Mouse (Mus musculus): ENCODE measurements around the gene Tbc1d2b. TPM values are rescaled to one million over a fixed set of nuclear protein-coding genes. Genes with fewer than 3 reads are reported as not detected.

Gene Tbc1d2b
- polyA plus RNA-seq (2012; rRNA removed), result 9.9 and 14.8 TPM in 2 replicates

- no peak for DNase-seq (ENCODE audit: low read depth, low spot score)
- 2% methylated on average over 73 of the region's 74 CpGs for WGBS
Observed at GRCm38 (mm10) chr9:90270193-90270943, at the start of gene Tbc1d2b. TSS of gene Tbc1d2b (minus strand) at chr9:90270804.

- WGBS, result 50% methylated on average over 5 of the region's 5 CpGs
- DNase-seq (ENCODE audit: low read depth, low spot score), result no peak
Observed at GRCm38 (mm10) chr9:90316300-90316699, 45.7 kb upstream of the Tbc1d2b start.

GRCm38 (mm10) chr9:90315662-90316061 lies 45.1 kb upstream of the Tbc1d2b start:
- WGBS, result 68% methylated on average over 11 of the region's 11 CpGs
- DNase-seq (ENCODE audit: low read depth, low spot score), result no peak

- DNase-seq (ENCODE audit: low read depth, low spot score), result no peak
- 99% methylated on average over 2 of the region's 2 CpGs for WGBS
Observed at GRCm38 (mm10) chr9:90304254-90304653, 33.6 kb upstream of the Tbc1d2b start.

- DNase-seq (ENCODE audit: low read depth, low spot score), result no peak
- WGBS, result 14% methylated on average over 2 of the region's 2 CpGs
Observed at GRCm38 (mm10) chr9:90303101-90303835, 32.7 kb upstream of the Tbc1d2b start.

GRCm38 (mm10) chr9:90302670-90303069 lies 32.1 kb upstream of the Tbc1d2b start:
- 65% methylated on average over 4 of the region's 4 CpGs for WGBS
- DNase-seq (ENCODE audit: low read depth, low spot score), result no peak

- 77% methylated on average over 4 of the region's 4 CpGs for WGBS
- DNase-seq (ENCODE audit: low read depth, low spot score), result no peak
Observed at GRCm38 (mm10) chr9:90301081-90301688, 30.6 kb upstream of the Tbc1d2b start.

GRCm38 (mm10) chr9:90297637-90298036 lies 27.0 kb upstream of the Tbc1d2b start:
- 33% methylated on average over 1 of the region's 1 CpGs for WGBS
- DNase-seq (ENCODE audit: low read depth, low spot score), result no peak

GRCm38 (mm10) chr9:90293641-90294398 lies 23.2 kb upstream of the Tbc1d2b start:
- 36% methylated on average over 3 of the region's 3 CpGs for WGBS

GRCm38 (mm10) chr9:90278397-90278796 lies 7.8 kb upstream of the Tbc1d2b start:
- 50% methylated on average over 3 of the region's 3 CpGs for WGBS

More at GRCm38 (mm10) chr9:90293641-90294398, 23.2 kb upstream of the Tbc1d2b start:
- no peak for DNase-seq (ENCODE audit: low read depth, low spot score)

GRCm38 (mm10) chr9:90277884-90278283 lies 7.3 kb upstream of the Tbc1d2b start:
- WGBS, result 25% methylated on average over 2 of the region's 2 CpGs
- DNase-seq (ENCODE audit: low read depth, low spot score), result no peak

More at GRCm38 (mm10) chr9:90278397-90278796, 7.8 kb upstream of the Tbc1d2b start:
- no peak for DNase-seq (ENCODE audit: low read depth, low spot score)

GRCm38 (mm10) chr9:90276779-90277178 lies 6.2 kb upstream of the Tbc1d2b start:
- no peak for DNase-seq (ENCODE audit: low read depth, low spot score)
- 85% methylated on average over 1 of the region's 1 CpGs for WGBS

- WGBS, result 59% methylated on average over 5 of the region's 5 CpGs
- DNase-seq (ENCODE audit: low read depth, low spot score), result no peak
Observed at GRCm38 (mm10) chr9:90275906-90276305, 5.3 kb upstream of the Tbc1d2b start.

- 26% methylated on average over 2 of the region's 2 CpGs for WGBS
- no peak for DNase-seq (ENCODE audit: low read depth, low spot score)
Observed at GRCm38 (mm10) chr9:90275500-90275899, 4.9 kb upstream of the Tbc1d2b start.

- DNase-seq (ENCODE audit: low read depth, low spot score), result no peak
- WGBS, result 41% methylated on average over 3 of the region's 3 CpGs
Observed at GRCm38 (mm10) chr9:90274516-90274915, 3.9 kb upstream of the Tbc1d2b start.

GRCm38 (mm10) chr9:90272346-90272745 lies 1.7 kb upstream of the Tbc1d2b start:
- 92% methylated on average over 12 of the region's 12 CpGs for WGBS
- no peak for DNase-seq (ENCODE audit: low read depth, low spot score)

- DNase-seq (ENCODE audit: low read depth, low spot score), result no peak
- WGBS, result 36% methylated on average over 5 of the region's 5 CpGs
Observed at GRCm38 (mm10) chr9:90271541-90272090, 1.0 kb upstream of the Tbc1d2b start.

- WGBS, result 1% methylated on average over 11 of the region's 11 CpGs
Observed at GRCm38 (mm10) chr9:90270944-90271295, 316 bp upstream of the Tbc1d2b start.

GRCm38 (mm10) chr9:90269011-90269681 lies 1.5 kb downstream of the Tbc1d2b start:
- 18% methylated on average over 7 of the region's 7 CpGs for WGBS
- DNase-seq (ENCODE audit: low read depth, low spot score), result no peak

More at GRCm38 (mm10) chr9:90270944-90271295, 316 bp upstream of the Tbc1d2b start:
- DNase-seq (ENCODE audit: low read depth, low spot score), result no peak

Measured in large intestine, adult 2 months (tissue).